ENCODE assay signal across 8 mouse cellular contexts in genomic region chr6:117166581-117167425, GRCm38 (mm10). TPM values are rescaled to one million over a fixed set of nuclear protein-coding genes. Genes with fewer than 3 reads are reported as not detected.
A peak's percentile ranks its signal among the peaks of the same experiment; 100 is the strongest.
DNase-seq lines count a peak whose midpoint lies in the region; ATAC-seq lines count a peak whose summit lies in the region.

No protein-coding gene starts in this region.

- H3K9me3 ChIP-seq in forebrain, embryonic 11.5 days (ENCODE audit: control insufficient read depth, low read length), result no peaks in the 10 kb centered on the region
- no peaks in the 10 kb centered on the region for H3K9me3 ChIP-seq in heart, embryonic 15.5 days (replicated peaks)
- H3K9me3 ChIP-seq in liver, embryonic 11.5 days (ENCODE audit: control insufficient read depth, low read length), result no peaks in the 10 kb centered on the region
- no peaks in the 10 kb centered on the region for H3K9me3 ChIP-seq in neural tube, embryonic 11.5 days (ENCODE audit: control insufficient read depth, low read length)

- peaks cover 40% of the 10 kb centered on the region for H3K27me3 ChIP-seq in forebrain, embryonic 11.5 days (ENCODE audit: control insufficient read depth, insufficient read depth, low read length)
- H3K27me3 ChIP-seq in heart, embryonic 15.5 days, result peaks cover 45% of the 10 kb centered on the region
- peaks cover 48% of the 10 kb centered on the region for H3K27me3 ChIP-seq in liver, embryonic 11.5 days (replicated peaks; ENCODE audit: control insufficient read depth, insufficient read depth, low read length)
- H3K27me3 ChIP-seq in neural tube, embryonic 11.5 days (ENCODE audit: control insufficient read depth, insufficient read depth, low read length), result peaks cover 40% of the 10 kb centered on the region

- no peaks in the 10 kb centered on the region for H3K36me3 ChIP-seq in forebrain, embryonic 11.5 days (ENCODE audit: control insufficient read depth, insufficient read depth, low read length)
- no peaks in the 10 kb centered on the region for H3K36me3 ChIP-seq in heart, embryonic 15.5 days
- no peaks in the 10 kb centered on the region for H3K36me3 ChIP-seq in liver, embryonic 11.5 days (ENCODE audit: control insufficient read depth, insufficient read depth, low read length)
- no peaks in the 10 kb centered on the region for H3K36me3 ChIP-seq in neural tube, embryonic 11.5 days (ENCODE audit: control insufficient read depth, insufficient read depth, low read length)

- no peak overlapping the region for H3K9ac ChIP-seq in forebrain, embryonic 11.5 days (ENCODE audit: low read length)
- no peak overlapping the region for H3K9ac ChIP-seq in heart, embryonic 15.5 days
- no peak overlapping the region for H3K9ac ChIP-seq in liver, embryonic 11.5 days (ENCODE audit: low read depth, low read length)
- H3K9ac ChIP-seq in neural tube, embryonic 11.5 days (ENCODE audit: low read length), result no peak overlapping the region

- H3K27ac ChIP-seq in brown adipose tissue, adult 24 weeks (replicated peaks; ENCODE audit: low read depth, low read length), result peak overlapping the region; percentile 71
- H3K27ac ChIP-seq in forebrain, embryonic 11.5 days (ENCODE audit: low read depth, low read length), result no peak overlapping the region
- H3K27ac ChIP-seq in heart, embryonic 15.5 days, result no peak overlapping the region
- no peak overlapping the region for H3K27ac ChIP-seq in liver, embryonic 11.5 days (ENCODE audit: low read depth, low read length)
- no peak overlapping the region for H3K27ac ChIP-seq in neural tube, embryonic 11.5 days (ENCODE audit: low read depth, low read length)

- peak overlapping the region; percentile 71; the same call in 1 of the 2 replicates for H3K4me3 ChIP-seq in brown adipose tissue, adult 24 weeks (ENCODE audit: insufficient read depth, low read depth, low read length)
- no peak overlapping the region for H3K4me3 ChIP-seq in forebrain, embryonic 11.5 days (ENCODE audit: low read depth, low read length)
- H3K4me3 ChIP-seq in heart, embryonic 15.5 days, result peak overlapping the region; percentile 67
- H3K4me3 ChIP-seq in liver, embryonic 11.5 days (ENCODE audit: low read depth, low read length), result no peak overlapping the region
- no peak overlapping the region for H3K4me3 ChIP-seq in neural tube, embryonic 11.5 days (ENCODE audit: low read depth, low read length)

- peak; percentile 83 for ATAC-seq in forebrain, embryonic 11.5 days (replicated peaks; ENCODE audit: low FRiP score)
- ATAC-seq in heart, embryonic 15.5 days (replicated peaks; ENCODE audit: insufficient number of reproducible peaks, insufficient read depth, low FRiP score, low read depth), result peak; percentile 55; the same call in 1 of the 2 replicates
- no peak; the same call in 1 of the 2 replicates for ATAC-seq in liver, embryonic 11.5 days (replicated peaks; ENCODE audit: low FRiP score)
- ATAC-seq in neural tube, embryonic 11.5 days (ENCODE audit: insufficient read depth, low FRiP score, low TSS enrichment), result peak; percentile 67

- peak overlapping the region; percentile 31 for H3K4me2 ChIP-seq in forebrain, embryonic 11.5 days (ENCODE audit: low read depth, low read length, severe bottlenecking)
- H3K4me2 ChIP-seq in heart, embryonic 15.5 days, result peak overlapping the region; percentile 92
- H3K4me2 ChIP-seq in liver, embryonic 11.5 days, result peak overlapping the region; percentile 34
- peak overlapping the region; percentile 25 for H3K4me2 ChIP-seq in neural tube, embryonic 11.5 days (ENCODE audit: low read depth)

- WGBS in forebrain, embryonic 11.5 days, result 2% methylated on average over 16 of the region's 16 CpGs
- WGBS in heart, embryonic 15.5 days, result 3% methylated on average over 16 of the region's 16 CpGs
- WGBS in liver, embryonic 11.5 days, result 3% methylated on average over 16 of the region's 16 CpGs
- WGBS in neural tube, embryonic 11.5 days, result 1% methylated on average over 16 of the region's 16 CpGs

- peak; percentile 67 to 72 for DNase-seq in B cell, adult 2 months
- DNase-seq in forebrain, embryonic 11.5 days (ENCODE audit: low spot score), result peak; percentile 92
- DNase-seq in kidney, postnatal 14 days, result peak; percentile 94
- peak; percentile 74 for DNase-seq in liver, embryonic 11.5 days (ENCODE audit: low spot score)
- DNase-seq in neural tube, embryonic 11.5 days (ENCODE audit: low spot score), result peak; percentile 92
- peak; percentile 78 for DNase-seq in testis, postnatal 14 days (ENCODE audit: low spot score)

- no peaks in the 10 kb centered on the region for H3K4me1 ChIP-seq in brown adipose tissue, adult 24 weeks (ENCODE audit: control insufficient read depth, insufficient read depth, insufficient read length, low read length)
- H3K4me1 ChIP-seq in forebrain, embryonic 11.5 days (replicated peaks; ENCODE audit: control insufficient read depth, insufficient read depth, low read length), result peaks cover 2% of the 10 kb centered on the region; the same call in 1 of the 2 replicates
- H3K4me1 ChIP-seq in heart, embryonic 15.5 days (replicated peaks), result peaks cover 22% of the 10 kb centered on the region
- H3K4me1 ChIP-seq in liver, embryonic 11.5 days (replicated peaks; ENCODE audit: control insufficient read depth, insufficient read depth, low read length), result peaks cover 5% of the 10 kb centered on the region; the same call in 1 of the 2 replicates
- H3K4me1 ChIP-seq in neural tube, embryonic 11.5 days (ENCODE audit: control insufficient read depth, insufficient read depth, low read length), result peaks cover 8% of the 10 kb centered on the region; the same call in 1 of the 2 replicates

RNA-seq across cellular contexts. Expression of gene Cxcl12, which starts 1.5 kb away (rescaled TPM):
- polyA plus RNA-seq in brown adipose tissue, adult 24 weeks (2012; ENCODE audit: insufficient read depth, insufficient read length, missing spikeins), result 42.8 and 46.0 TPM in 2 replicates
- polyA plus RNA-seq in forebrain, embryonic 11.5 days (2014; fragmentation: Nextera tagmentation; extraction: Ambion mirVana), result 52.0 and 56.7 TPM in 2 replicates
- 128 and 180 TPM in 2 replicates for polyA plus RNA-seq in heart, embryonic 15.5 days (2015; fragmentation: Nextera tagmentation; extraction: Ambion mirVana)
- 66.6 and 69.8 TPM in 2 replicates for polyA plus RNA-seq in liver, embryonic 11.5 days (2014; fragmentation: Nextera tagmentation; extraction: Ambion mirVana)
- 93.2 and 110 TPM in 2 replicates for polyA plus RNA-seq in neural tube, embryonic 11.5 days (2014; fragmentation: Nextera tagmentation; extraction: Ambion mirVana)

Comparison
In these comparisons a context has a peak if more than half of its experiments do, and no peak if none do; other contexts are left out.
1. H3K4me3 ChIP-seq: peak in brown adipose tissue, adult 24 weeks (single experiment) and heart, embryonic 15.5 days (single experiment); none in forebrain, embryonic 11.5 days (single experiment), liver, embryonic 11.5 days (single experiment) and neural tube, embryonic 11.5 days (single experiment).
2. H3K4me2 ChIP-seq: peak in every context shown above with its lines; median percentile 92 in heart, embryonic 15.5 days; 34 in liver, embryonic 11.5 days; 31 in forebrain, embryonic 11.5 days; 25 in neural tube, embryonic 11.5 days.
3. Peak in every context shown above with its lines, with median percentiles within 50 percentile points of each other: DNase-seq.